Mouse (Mus musculus) testis, adult 2 months (tissue): Measurements from ENCODE around the gene Agap1.

ENCODE experiments used
- CTCF ChIP-seq: fragments of 200-500 bp; IDR thresholded peaks from 2 replicates; pipeline ENCODE4 v1.5.1; 2012; ENCODE audit warnings: low read depth, mild to moderate bottlenecking, inconsistent platforms, low read length, moderate library complexity; ENCODE audit not compliant: control insufficient read depth, insufficient read depth, insufficient replicate concordance
- POLR2A ChIP-seq: fragments of 200-500 bp; IDR thresholded peaks from 2 replicates; pipeline ENCODE4 v1.6.1; 2012; ENCODE audit warnings: low read depth, mild to moderate bottlenecking, inconsistent platforms, low read length, moderate library complexity; ENCODE audit not compliant: control insufficient read depth

DNA sequence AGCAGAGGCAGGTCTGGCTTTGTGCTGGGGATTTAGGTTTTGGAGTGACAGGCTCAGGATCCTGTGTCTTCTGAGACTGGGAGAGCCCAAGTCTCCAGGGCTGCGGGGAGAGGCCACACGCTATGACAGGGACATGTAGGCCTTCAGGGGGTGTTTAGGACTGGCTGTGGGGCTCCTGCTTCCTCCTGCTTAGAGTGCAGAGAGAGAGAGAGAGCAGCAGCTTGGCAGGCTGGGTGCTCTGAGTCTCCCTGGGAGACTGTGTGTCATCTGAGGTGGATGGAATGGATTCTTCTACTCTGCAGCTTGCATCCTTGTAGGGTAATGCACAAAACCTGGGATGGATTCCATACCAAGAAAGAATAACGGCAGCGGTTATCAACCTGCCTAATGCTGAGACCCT lies 122.4 kb downstream of the Agap1 start:
- no peak for TF ChIP-seq CTCF
- TF ChIP-seq POLR2A = no peak
